Mouse (Mus musculus) spleen, adult 2 months (tissue): ENCODE data around the gene Sel1l3. TPM values are rescaled to one million over a fixed set of nuclear protein-coding genes. Genes with fewer than 3 reads are reported as not detected.

ENCODE experiments used
- DNase-seq, 2 experiments: peaks; one replicate each; pipeline versions ENCODE4 v3.0.0 to v3.0.0-alpha.2; 2012 to 2021; ENCODE audit warnings: low spot score in 2 of 2, low read depth in 1 of 2
- H3K27ac ChIP-seq: fragments of 200-500 bp; 2 replicates; pipeline ENCODE4 v1.5.1; 2012; ENCODE audit warnings: low read length, inconsistent platforms; ENCODE audit not compliant: insufficient read depth
- H3K27me3 ChIP-seq: fragments of 200-500 bp; 2 replicates; pipeline ENCODE4 v1.6.1; 2012; ENCODE audit warnings: mild to moderate bottlenecking, moderate library complexity, low read length, inconsistent platforms; ENCODE audit not compliant: control insufficient read depth, insufficient read depth
- H3K36me3 ChIP-seq: fragments of 200-500 bp; 2 replicates; pipeline ENCODE4 v1.6.1; 2012; ENCODE audit warnings: mild to moderate bottlenecking, low read length, inconsistent platforms; ENCODE audit not compliant: control insufficient read depth, insufficient read depth
- H3K4me1 ChIP-seq: fragments of 200-500 bp; 2 replicates; pipeline ENCODE4 v1.6.1; 2011; ENCODE audit warnings: inconsistent platforms; ENCODE audit not compliant: control insufficient read depth, insufficient read depth, insufficient read length
- H3K4me3 ChIP-seq: fragments of 200-500 bp; 2 replicates; pipeline ENCODE4 v1.5.1; 2011; ENCODE audit warnings: mild to moderate bottlenecking, inconsistent platforms; ENCODE audit not compliant: insufficient read depth, insufficient read length; ENCODE audit errors: extremely low read depth
- CTCF ChIP-seq: fragments of 200-500 bp; IDR thresholded peaks from 2 replicates; pipeline ENCODE4 v1.5.1; 2011; ENCODE audit warnings: mild to moderate bottlenecking, inconsistent platforms; ENCODE audit not compliant: insufficient read depth, insufficient read length, insufficient replicate concordance; ENCODE audit errors: extremely low read depth
- POLR2A ChIP-seq: fragments of 200-500 bp; IDR thresholded peaks from 2 replicates; pipeline ENCODE4 v1.6.1; 2011; ENCODE audit warnings: low read depth, low read length, inconsistent platforms
- WGBS: fragments of 180-500 bp; shearing (Covaris S2); methylation state at CpG from one replicate; pipeline ENCODE4 v1.1.7; 2018; 5-methylcytosine and 5-hydroxymethylcytosine counted together
- polyA plus RNA-seq: library from polyadenylated mRNA; depleted of rRNA; stranded (reverse); fragments of >200 nt; gene quantifications from 2 replicates; pipeline ENCODE4 v1.2.3, GENCODE M21; 2012

Gene Sel1l3
- polyA plus RNA-seq, 1 experiment = 0.67 TPM

- no peaks in the 10 kb centered on the region for H3K36me3 ChIP-seq
- DNase-seq = no peak
- peaks cover 2% of the 10 kb centered on the region; the same call in 1 of the 2 replicates for H3K4me1 ChIP-seq
- no peaks in the 10 kb centered on the region for H3K27me3 ChIP-seq
- H3K4me3 ChIP-seq = no peak overlapping the region
- H3K27ac ChIP-seq = no peak overlapping the region
- WGBS = 89% methylated on average over 8 of the region's 8 CpGs
- no peak for TF ChIP-seq POLR2A
- TF ChIP-seq CTCF = no peak
Observed at GRCm38 (mm10) chr5:53138025-53138424, 75.7 kb downstream of the Sel1l3 start.

DNA sequence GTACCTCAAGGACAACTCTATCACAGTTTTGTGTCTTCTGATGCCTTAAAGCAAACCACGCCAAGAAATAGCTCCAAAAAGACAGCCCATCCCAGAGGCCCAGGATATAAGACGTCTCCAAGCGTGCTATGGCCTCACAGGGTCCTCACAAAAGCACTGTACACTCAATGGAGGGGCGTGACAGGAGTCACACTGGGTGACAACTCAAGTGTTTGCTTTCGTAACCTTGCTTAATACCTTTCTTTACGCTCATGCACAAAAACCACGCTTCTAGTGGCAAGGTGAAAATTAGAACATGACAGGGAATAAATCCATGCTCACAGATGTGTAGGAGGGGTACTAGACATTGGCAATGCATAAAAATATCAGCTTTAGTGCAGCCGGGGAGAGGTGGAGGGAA lies 77.7 kb downstream of the Sel1l3 start:
- H3K36me3 ChIP-seq = no peaks in the 10 kb centered on the region
- no peak overlapping the region for H3K4me3 ChIP-seq
- H3K4me1 ChIP-seq = peaks cover 2% of the 10 kb centered on the region; the same call in 1 of the 2 replicates
- H3K27me3 ChIP-seq = no peaks in the 10 kb centered on the region
- TF ChIP-seq CTCF = no peak
- no peak for TF ChIP-seq POLR2A
- DNase-seq = no peak
- 89% methylated on average over 8 of the region's 8 CpGs for WGBS
- H3K27ac ChIP-seq = no peak overlapping the region

DNA sequence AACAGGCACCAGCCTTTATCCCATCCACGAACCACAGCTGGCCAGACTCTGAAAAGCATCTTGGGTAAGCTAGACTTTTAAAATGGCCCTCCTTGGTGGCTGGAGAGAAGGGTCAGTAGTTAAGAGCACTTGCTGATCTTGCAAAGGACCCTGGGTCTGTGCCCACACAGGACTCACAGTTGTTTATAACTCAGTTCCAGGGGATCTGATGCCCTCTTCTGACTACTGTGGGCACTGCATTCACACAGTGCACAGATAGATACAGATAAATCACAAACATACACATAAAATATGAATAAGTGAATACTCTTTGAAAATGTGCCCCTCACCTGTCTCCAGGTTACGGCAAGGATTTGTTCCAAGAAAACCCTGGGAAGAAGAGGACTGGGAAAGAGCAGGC lies 79.7 kb downstream of the Sel1l3 start:
- DNase-seq = no peak
- Histone ChIP-seq H3K4me3 (no peak overlapping the region), H3K4me1 (no peaks in the 10 kb centered on the region), H3K27ac (no peak overlapping the region), H3K27me3 (no peaks in the 10 kb centered on the region), H3K36me3 (no peaks in the 10 kb centered on the region)
- TF ChIP-seq CTCF (no peak), POLR2A (no peak)
- 91% methylated on average over 2 of the region's 2 CpGs for WGBS

- no peaks in the 10 kb centered on the region for H3K4me1 ChIP-seq
- no peak overlapping the region for H3K27ac ChIP-seq
- 61% methylated on average over 4 of the region's 4 CpGs for WGBS
- DNase-seq = no peak
- no peaks in the 10 kb centered on the region for H3K27me3 ChIP-seq
- H3K4me3 ChIP-seq = no peak overlapping the region
- H3K36me3 ChIP-seq = no peaks in the 10 kb centered on the region
- no peak for TF ChIP-seq CTCF
- TF ChIP-seq POLR2A = no peak
Observed at GRCm38 (mm10) chr5:53124701-53125100, 89.0 kb downstream of the Sel1l3 start.

GRCm38 (mm10) chr5:53123525-53124286 lies 90.0 kb downstream of the Sel1l3 start:
- no peaks in the 10 kb centered on the region for H3K4me1 ChIP-seq
- no peak overlapping the region for H3K27ac ChIP-seq
- TF ChIP-seq CTCF (no peak), POLR2A (no peak)
- WGBS = 53% methylated on average over 10 of the region's 10 CpGs
- H3K27me3 ChIP-seq = no peaks in the 10 kb centered on the region
- DNase-seq = no peak
- no peaks in the 10 kb centered on the region for H3K36me3 ChIP-seq
- H3K4me3 ChIP-seq = no peak overlapping the region

GRCm38 (mm10) chr5:53119689-53120088 lies 94.0 kb downstream of the Sel1l3 start:
- Histone ChIP-seq H3K4me3 (no peak overlapping the region), H3K36me3 (no peaks in the 10 kb centered on the region), H3K4me1 (no peaks in the 10 kb centered on the region), H3K27me3 (no peaks in the 10 kb centered on the region), H3K27ac (no peak overlapping the region)
- TF ChIP-seq CTCF (no peak), POLR2A (no peak)
- DNase-seq = no peak
- 78% methylated on average over 3 of the region's 3 CpGs for WGBS

DNA sequence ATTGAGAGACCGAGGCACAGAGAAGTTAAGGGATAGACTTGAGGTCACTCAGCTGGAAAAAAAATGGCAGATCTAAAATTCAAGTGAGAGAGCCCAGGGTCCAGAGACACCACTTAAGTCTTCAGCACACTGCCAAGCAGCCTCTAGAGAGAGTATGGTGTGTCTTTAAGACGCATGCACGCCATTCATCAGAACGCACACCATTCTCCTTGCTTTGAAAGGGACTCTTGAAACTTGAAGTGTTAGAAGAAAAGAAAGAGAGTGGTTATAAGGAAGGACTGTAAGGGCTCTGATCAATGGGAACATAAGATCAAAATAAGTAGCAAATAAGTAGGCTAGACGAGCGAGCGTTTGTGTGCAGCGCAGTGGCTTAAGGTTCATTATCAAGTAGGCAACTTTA lies 95.5 kb downstream of the Sel1l3 start:
- 94% methylated on average over 8 of the region's 8 CpGs for WGBS
- H3K4me3 ChIP-seq = no peak overlapping the region
- no peaks in the 10 kb centered on the region for H3K36me3 ChIP-seq
- no peak for TF ChIP-seq POLR2A
- TF ChIP-seq CTCF = no peak
- no peak overlapping the region for H3K27ac ChIP-seq
- no peaks in the 10 kb centered on the region for H3K27me3 ChIP-seq
- no peaks in the 10 kb centered on the region for H3K4me1 ChIP-seq
- DNase-seq = no peak
